Mouse (Mus musculus) liver, embryonic 13.5 days (tissue): Measurements from ENCODE around the gene Golga2. TPM values are rescaled to one million over a fixed set of nuclear protein-coding genes. Genes with fewer than 3 reads are reported as not detected.

Source experiments
- ATAC-seq: fragments of 200-750 bp; cut with Nextera tagmentation; 2 replicates; pipeline ENCODE4 v1.8.0; 2017; ENCODE audit warnings: low read depth, mild to moderate bottlenecking, moderate number of reproducible peaks, moderate library complexity
- DNase-seq: peaks from one replicate; pipeline ENCODE4 v3.0.0; 2022
- H3K27ac ChIP-seq: fragments of 300-500 bp; sonication (generic); 2 replicates; pipeline ENCODE4 v1.5.1; 2015; ENCODE audit warnings: moderate library complexity, mild to moderate bottlenecking, inconsistent platforms
- H3K27me3 ChIP-seq: fragments of 300-500 bp; sonication (generic); 2 replicates; pipeline ENCODE4 v1.6.1; 2015; ENCODE audit warnings: mild to moderate bottlenecking, inconsistent platforms
- H3K36me3 ChIP-seq: fragments of 300-500 bp; sonication (generic); 2 replicates; pipeline ENCODE4 v1.6.1; 2015; ENCODE audit warnings: mild to moderate bottlenecking, inconsistent platforms
- H3K4me1 ChIP-seq: fragments of 300-500 bp; sonication (generic); replicated peaks from 2 replicates; pipeline ENCODE4 v1.6.1; 2015; ENCODE audit warnings: inconsistent platforms
- H3K4me2 ChIP-seq: fragments of 300-500 bp; sonication (generic); 2 replicates; pipeline ENCODE4 v1.6.1; 2015; ENCODE audit warnings: inconsistent platforms, mild to moderate bottlenecking, moderate library complexity
- H3K4me3 ChIP-seq: fragments of 300-500 bp; sonication (generic); replicated peaks from 2 replicates; pipeline ENCODE4 v1.5.1; 2015; ENCODE audit warnings: mild to moderate bottlenecking, inconsistent platforms
- H3K9ac ChIP-seq: fragments of 300-500 bp; sonication (generic); 2 replicates; pipeline ENCODE4 v1.6.1; 2015; ENCODE audit warnings: mild to moderate bottlenecking, inconsistent platforms
- H3K9me3 ChIP-seq: fragments of 300-500 bp; sonication (generic); replicated peaks from 2 replicates; pipeline ENCODE4 v1.6.1; 2016; ENCODE audit warnings: inconsistent platforms
- WGBS: fragments of 180-500 bp; shearing (Covaris S2); methylation state at CpG from one replicate; pipeline ENCODE4 v1.1.7; 2015; ENCODE audit not compliant: insufficient replicate concordance; 5-methylcytosine and 5-hydroxymethylcytosine counted together
- polyA plus RNA-seq: library from polyadenylated mRNA; unstranded; fragments of >200 nt; fragmentation: Nextera tagmentation; extraction: Ambion mirVana; gene quantifications from 2 replicates; pipeline ENCODE4 v1.2.1, GENCODE M21; 2015

The Golga2 gene
- polyA plus RNA-seq, 1 experiment from 2014 or later: 7.4 TPM

DNA sequence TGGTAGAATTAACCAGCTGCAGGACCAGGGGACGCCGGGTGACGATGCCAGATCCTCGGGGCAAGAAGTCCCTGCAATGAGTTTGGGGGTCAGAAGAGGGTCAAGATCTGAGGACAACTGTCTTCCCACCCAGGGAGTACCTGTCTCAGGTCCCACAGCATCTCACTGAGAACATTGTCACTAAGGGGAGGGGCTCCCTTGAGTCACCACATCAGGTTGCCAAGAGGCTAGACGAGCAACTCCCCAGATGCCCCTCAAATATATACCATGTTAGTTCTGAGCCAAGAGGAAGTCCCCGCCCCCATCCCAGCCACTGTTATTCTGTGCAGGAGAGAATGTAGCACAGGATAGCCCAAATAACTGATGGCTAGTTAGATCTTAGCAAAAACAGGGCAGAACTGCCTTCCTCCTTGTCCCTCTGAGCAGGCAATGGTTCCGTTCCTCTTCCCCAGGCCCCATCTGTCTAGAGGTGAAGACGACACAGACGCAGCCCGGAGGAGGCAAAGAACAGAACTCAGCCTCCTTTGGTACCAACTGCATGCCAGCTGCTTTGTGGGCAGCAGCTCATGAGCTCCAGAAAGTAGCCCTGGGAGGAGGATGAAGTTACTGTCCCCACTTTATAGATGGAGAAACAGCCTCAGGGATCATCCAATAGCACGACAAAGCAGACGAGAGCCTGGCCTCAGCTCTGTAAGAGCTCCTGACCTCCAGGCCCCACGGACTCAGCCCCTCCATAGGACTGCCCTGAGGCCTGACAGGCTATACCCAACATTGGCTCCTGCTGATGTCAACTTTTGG is 53.9 kb downstream of the Golga2 start:
- no peaks in the 10 kb centered on the region for H3K36me3 ChIP-seq
- no peaks in the 10 kb centered on the region for H3K9me3 ChIP-seq
- DNase-seq (no peak), ATAC-seq (no peak)
- H3K4me2 ChIP-seq: no peak overlapping the region
- no peaks in the 10 kb centered on the region for H3K4me1 ChIP-seq
- no peak overlapping the region for H3K4me3 ChIP-seq
- H3K9ac ChIP-seq: no peak overlapping the region
- WGBS: 66% methylated on average over 13 of the region's 13 CpGs
- H3K27ac ChIP-seq: no peak overlapping the region
- H3K27me3 ChIP-seq: peaks cover 21% of the 10 kb centered on the region

DNA sequence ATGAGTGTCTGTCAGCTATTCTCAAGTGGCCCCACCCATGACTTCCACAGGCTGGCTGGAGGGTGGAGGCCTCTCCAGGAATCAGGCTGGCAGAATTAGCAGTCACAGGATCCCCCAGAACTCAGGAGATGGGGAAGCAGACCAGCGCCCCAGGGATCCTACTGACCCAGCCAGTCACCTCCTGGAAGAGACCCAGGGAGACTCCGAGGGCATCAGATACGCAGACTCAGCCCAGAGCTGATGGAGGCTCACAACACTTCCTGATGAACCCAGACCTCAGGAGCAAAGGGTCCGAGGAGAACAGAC is 54.4 kb downstream of the Golga2 start:
- peaks cover 15% of the 10 kb centered on the region for H3K27me3 ChIP-seq
- no peak overlapping the region for H3K4me3 ChIP-seq
- H3K4me2 ChIP-seq: no peak overlapping the region
- H3K4me1 ChIP-seq: no peaks in the 10 kb centered on the region
- H3K27ac ChIP-seq: no peak overlapping the region
- H3K36me3 ChIP-seq: no peaks in the 10 kb centered on the region
- H3K9me3 ChIP-seq: no peaks in the 10 kb centered on the region
- ATAC-seq (no peak), DNase-seq (no peak)
- 67% methylated on average over 4 of the region's 4 CpGs for WGBS
- H3K9ac ChIP-seq: no peak overlapping the region

DNA sequence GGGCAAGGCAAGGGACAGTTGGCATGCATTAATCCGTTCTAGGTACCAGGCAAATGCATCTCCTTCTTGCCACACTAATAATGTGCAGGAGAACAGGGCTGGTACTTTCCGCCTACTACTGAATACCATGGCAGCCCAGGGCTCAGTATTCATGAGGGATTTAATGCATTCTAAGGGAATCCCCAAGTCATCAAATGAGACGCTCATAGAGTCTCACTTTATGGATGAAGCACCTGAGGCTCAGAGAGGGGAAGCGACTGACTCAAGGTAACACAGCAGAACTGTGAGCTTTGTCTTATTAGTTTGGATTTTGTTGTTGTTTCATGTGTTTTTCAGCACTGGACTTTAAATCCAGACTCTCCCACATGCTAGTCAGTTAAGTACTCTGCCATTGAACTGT is 54.9 kb downstream of the Golga2 start:
- DNase-seq (no peak), ATAC-seq (no peak)
- H3K4me3 ChIP-seq: no peak overlapping the region
- WGBS: 70% methylated on average over 4 of the region's 4 CpGs
- H3K4me1 ChIP-seq: no peaks in the 10 kb centered on the region
- H3K9me3 ChIP-seq: no peaks in the 10 kb centered on the region
- no peaks in the 10 kb centered on the region for H3K36me3 ChIP-seq
- H3K4me2 ChIP-seq: no peak overlapping the region
- H3K27ac ChIP-seq: no peak overlapping the region
- H3K27me3 ChIP-seq: peaks cover 14% of the 10 kb centered on the region
- H3K9ac ChIP-seq: no peak overlapping the region

- Histone ChIP-seq H3K27me3 (peaks cover 18% of the 10 kb centered on the region), H3K4me1 (no peaks in the 10 kb centered on the region), H3K4me2 (no peak overlapping the region), H3K9ac (no peak overlapping the region), H3K36me3 (no peaks in the 10 kb centered on the region), H3K4me3 (no peak overlapping the region), H3K27ac (no peak overlapping the region), H3K9me3 (no peaks in the 10 kb centered on the region)
- DNase-seq (no peak), ATAC-seq (no peak)
- WGBS: 58% methylated on average over 6 of the region's 6 CpGs
Observed at GRCm38 (mm10) chr2:32342539-32343350, 55.6 kb downstream of the Golga2 start.

GRCm38 (mm10) chr2:32343351-32343671 is 56.1 kb downstream of the Golga2 start:
- Histone ChIP-seq H3K36me3 (no peaks in the 10 kb centered on the region), H3K4me3 (no peak overlapping the region), H3K4me2 (no peak overlapping the region), H3K4me1 (no peaks in the 10 kb centered on the region), H3K9ac (no peak overlapping the region), H3K9me3 (no peaks in the 10 kb centered on the region), H3K27ac (no peak overlapping the region), H3K27me3 (peaks cover 21% of the 10 kb centered on the region)
- DNase-seq (no peak), ATAC-seq (no peak)
- 80% methylated on average over 2 of the region's 2 CpGs for WGBS

- no peak for ATAC-seq
- Histone ChIP-seq H3K9me3 (no peaks in the 10 kb centered on the region), H3K36me3 (no peaks in the 10 kb centered on the region), H3K4me1 (no peaks in the 10 kb centered on the region), H3K4me2 (no peak overlapping the region), H3K27me3 (peaks cover 28% of the 10 kb centered on the region), H3K9ac (no peak overlapping the region), H3K27ac (no peak overlapping the region), H3K4me3 (no peak overlapping the region)
- DNase-seq: no peak
- 49% methylated on average over 10 of the region's 10 CpGs for WGBS
Observed at GRCm38 (mm10) chr2:32344056-32344455, 56.9 kb downstream of the Golga2 start.

DNA sequence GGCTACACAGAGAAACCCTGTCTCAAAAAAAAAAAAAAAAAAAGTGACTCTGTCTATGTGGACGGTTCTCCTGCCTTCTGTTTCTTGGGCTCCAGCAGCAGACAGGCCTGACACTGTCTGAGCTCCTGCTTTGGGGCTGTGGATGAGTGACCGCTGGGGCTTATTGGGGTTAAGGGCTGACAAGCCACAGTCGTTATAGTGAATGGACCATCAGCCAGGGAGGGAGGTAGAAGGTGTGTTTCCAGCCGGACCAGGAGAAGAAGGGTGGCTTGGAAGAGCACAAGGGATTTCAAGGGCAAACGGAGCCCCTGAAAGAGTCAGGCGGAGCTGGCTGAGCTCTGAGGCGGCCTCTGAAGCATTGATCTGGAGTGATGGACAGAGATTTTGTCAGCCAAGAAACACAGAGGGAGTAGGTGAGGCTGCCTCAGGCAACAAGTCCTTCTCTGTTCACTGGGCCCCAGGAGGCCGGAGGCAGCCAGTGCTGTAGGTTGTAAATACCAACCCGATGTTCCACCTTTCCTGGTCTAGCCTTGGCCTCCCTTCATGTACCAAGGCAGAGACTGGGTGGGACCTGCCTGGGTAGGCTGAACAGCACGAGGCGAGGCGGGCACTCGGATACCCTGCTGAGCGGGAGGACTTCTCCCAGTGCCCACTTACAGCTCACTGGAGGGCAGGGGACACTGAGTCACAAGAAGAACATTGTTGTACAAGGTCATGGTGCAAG is 57.6 kb downstream of the Golga2 start:
- H3K9me3 ChIP-seq: no peaks in the 10 kb centered on the region
- H3K4me3 ChIP-seq: no peak overlapping the region
- DNase-seq (no peak), ATAC-seq (no peak)
- H3K36me3 ChIP-seq: no peaks in the 10 kb centered on the region
- no peak overlapping the region for H3K4me2 ChIP-seq
- no peak overlapping the region for H3K27ac ChIP-seq
- no peak overlapping the region for H3K9ac ChIP-seq
- H3K27me3 ChIP-seq: peaks cover 36% of the 10 kb centered on the region
- 63% methylated on average over 14 of the region's 14 CpGs for WGBS
- no peaks in the 10 kb centered on the region for H3K4me1 ChIP-seq

- Histone ChIP-seq H3K4me2 (no peak overlapping the region), H3K9ac (no peak overlapping the region), H3K4me3 (no peak overlapping the region), H3K36me3 (no peaks in the 10 kb centered on the region), H3K9me3 (no peaks in the 10 kb centered on the region), H3K27me3 (peaks cover 51% of the 10 kb centered on the region), H3K27ac (no peak overlapping the region), H3K4me1 (no peaks in the 10 kb centered on the region)
- DNase-seq (no peak), ATAC-seq (no peak)
- 56% methylated on average over 6 of the region's 6 CpGs for WGBS
Observed at GRCm38 (mm10) chr2:32347019-32347418, 59.8 kb downstream of the Golga2 start.

GRCm38 (mm10) chr2:32348311-32348710 is 61.1 kb downstream of the Golga2 start:
- no peaks in the 10 kb centered on the region for H3K9me3 ChIP-seq
- peaks cover 10% of the 10 kb centered on the region for H3K4me1 ChIP-seq
- no peak for ATAC-seq
- WGBS: 68% methylated on average over 11 of the region's 11 CpGs
- no peak overlapping the region for H3K4me2 ChIP-seq
- no peak for DNase-seq
- peaks cover 62% of the 10 kb centered on the region for H3K27me3 ChIP-seq
- no peak overlapping the region for H3K27ac ChIP-seq
- H3K36me3 ChIP-seq: no peaks in the 10 kb centered on the region
- H3K4me3 ChIP-seq: no peak overlapping the region
- no peak overlapping the region for H3K9ac ChIP-seq

DNA sequence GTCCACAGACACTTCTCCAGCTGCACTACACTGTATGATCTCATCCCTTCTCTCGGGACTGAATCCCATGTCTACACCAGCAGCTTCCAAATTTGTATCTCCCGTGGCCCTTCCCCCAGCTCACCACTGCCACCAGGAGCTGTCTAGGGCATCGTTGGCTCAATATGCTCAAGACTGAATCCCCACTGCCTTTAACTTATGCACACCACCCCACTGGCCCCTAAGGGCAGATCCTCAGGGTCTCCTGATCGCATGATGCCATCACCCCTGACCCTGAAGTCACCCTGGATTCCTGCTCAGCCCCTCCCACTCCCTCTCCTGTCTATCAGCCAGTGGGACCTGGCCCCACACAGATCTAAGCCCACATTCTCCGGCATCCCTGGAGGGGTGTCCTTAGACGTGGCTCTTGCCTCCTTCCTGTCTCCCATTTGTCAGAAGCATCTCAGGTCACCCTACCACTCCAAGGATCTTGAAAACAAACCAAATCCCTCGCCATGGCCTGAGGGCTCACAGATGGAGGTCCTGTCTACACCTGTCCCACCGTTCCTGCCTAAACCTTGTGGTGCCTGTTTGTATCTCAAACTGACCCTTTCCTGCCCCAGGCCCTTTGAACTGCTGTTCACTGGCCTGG is 62.6 kb downstream of the Golga2 start:
- Histone ChIP-seq H3K36me3 (no peaks in the 10 kb centered on the region), H3K4me3 (no peak overlapping the region), H3K9ac (no peak overlapping the region), H3K4me2 (no peak overlapping the region), H3K27me3 (peaks cover 62% of the 10 kb centered on the region), H3K9me3 (no peaks in the 10 kb centered on the region), H3K27ac (no peak overlapping the region), H3K4me1 (peaks cover 22% of the 10 kb centered on the region)
- DNase-seq (no peak), ATAC-seq (no peak)
- WGBS: 48% methylated on average over 8 of the region's 8 CpGs

GRCm38 (mm10) chr2:32350471-32351051 is 63.4 kb downstream of the Golga2 start:
- Histone ChIP-seq H3K27me3 (peaks cover 62% of the 10 kb centered on the region), H3K36me3 (no peaks in the 10 kb centered on the region), H3K4me1 (peaks cover 22% of the 10 kb centered on the region), H3K4me2 (no peak overlapping the region), H3K4me3 (no peak overlapping the region), H3K27ac (no peak overlapping the region), H3K9me3 (no peaks in the 10 kb centered on the region), H3K9ac (no peak overlapping the region)
- 30% methylated on average over 13 of the region's 13 CpGs for WGBS
- DNase-seq (no peak), ATAC-seq (no peak)
